Mouse (Mus musculus) megakaryocyte, embryonic 14.5 days (primary cell): ENCODE data around the gene Galnt10.

Experiments
- FLI1 ChIP-seq: IDR thresholded peaks from 2 replicates; pipeline ENCODE4 v1.6.1; 2012; ENCODE audit warnings: low read length, inconsistent platforms, mixed read lengths
- GATA1 ChIP-seq: IDR thresholded peaks from 3 replicates; pipeline ENCODE4 v1.6.1; 2012; ENCODE audit warnings: mixed read lengths, low read length, inconsistent platforms, borderline replicate concordance

DNA sequence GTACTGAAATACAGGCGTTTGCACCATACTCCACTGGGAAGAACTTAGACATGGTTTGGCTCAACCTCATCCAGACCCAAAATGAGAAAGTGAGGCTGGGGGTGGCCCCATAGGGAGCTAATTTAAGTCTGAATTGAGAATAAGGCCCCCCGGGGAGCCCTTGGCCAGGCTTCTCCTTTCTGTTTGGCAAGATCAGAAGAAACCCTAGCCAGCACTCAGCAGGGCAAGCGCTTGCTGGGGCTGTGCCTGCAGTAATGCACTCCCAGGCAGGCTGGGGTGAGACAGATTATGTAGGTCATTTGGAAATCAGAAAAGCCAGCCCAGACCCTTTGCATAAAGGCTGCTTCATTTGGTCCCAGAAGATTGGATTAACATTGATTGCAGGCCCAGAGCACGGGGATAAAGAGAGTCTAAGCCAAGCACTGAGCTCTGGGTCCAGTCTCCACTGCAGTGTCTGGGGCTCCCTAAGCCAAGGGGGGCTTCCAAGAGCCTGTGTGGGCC is 44.6 kb upstream of the Galnt10 start:
- no peak for TF ChIP-seq GATA1
- no peak for TF ChIP-seq FLI1
